23 mouse cellular contexts compared by ENCODE assay signal in the genomic region with DNA sequence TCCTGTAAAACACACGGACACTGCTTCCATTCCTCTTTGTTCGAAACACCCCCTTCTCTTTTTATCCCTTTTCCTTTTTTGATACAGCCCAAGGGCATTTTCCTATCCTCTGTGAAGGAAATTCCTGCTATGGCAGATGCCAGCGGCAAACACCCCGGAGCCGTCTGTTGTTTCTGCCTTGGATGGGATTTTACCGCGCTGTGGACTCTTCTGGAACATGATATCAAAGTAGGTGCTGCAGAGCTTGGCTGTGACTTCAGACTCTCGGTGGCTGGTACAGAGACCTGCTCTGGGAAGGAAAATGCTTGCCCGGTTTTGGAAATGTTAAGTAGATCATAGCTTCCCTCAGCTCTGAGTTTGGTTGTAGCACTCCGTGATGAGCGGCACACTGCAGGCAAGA.
A peak's percentile ranks its signal among the peaks of the same experiment; 100 is the strongest.
DNase-seq lines count a peak whose midpoint lies in the region; ATAC-seq and TF ChIP-seq lines count a peak whose summit lies in the region.
"Had no signal": no experiment of that assay in that cellular context is flagged by ENCODE, and none has a peak within 500 bp of the region (broad histone marks: within the 10 kb centered on the region; RNA-seq: fewer than 3 reads in every experiment).

No protein-coding gene starts in this region.

- ATAC-seq in forebrain, embryonic 12.5 days (ENCODE audit: low FRiP score): no peak
- no peak; the same call in 1 of the 2 replicates for ATAC-seq in forebrain, embryonic 16.5 days
- ATAC-seq: CD4-positive, CD25-positive, alpha-beta regulatory T cell, adult 4 months; hindbrain, embryonic 16.5 days; intestine, postnatal 0 days; liver, postnatal 0 days; midbrain, embryonic 13.5 days; Patski had no signal

- DNase-seq in forebrain, embryonic 10.5 days (ENCODE audit: extremely low spot score, low spot score): no peak
- peak; percentile 32 to 74 for DNase-seq in left cerebral cortex, postnatal 25 days (ENCODE audit: low spot score in 2 of 2)
- no peak for DNase-seq in left cerebral cortex, postnatal 10 days (ENCODE audit: extremely low spot score in 1 of 2, low spot score in 2 of 2)
- DNase-seq in right cerebral cortex, postnatal 25 days: peak; percentile 40
- DNase-seq in cerebellum, postnatal 4 days (ENCODE audit: low spot score in 2 of 2): no peak
- DNase-seq in kidney, adult 2 months: no peak
- DNase-seq: adrenal gland, postnatal 25 days; cerebellum, adult 8-10 months; gastrocnemius, postnatal 36 days; liver, postnatal 0 days; lung, postnatal 10 days; thymus, postnatal 25 days had no signal

- 0 out of 2 replicates have a peak overlapping the region, but pooled peaks have one; percentile 2 for H3K27ac ChIP-seq in forebrain, embryonic 12.5 days
- no peak overlapping the region for H3K27ac ChIP-seq in forebrain, embryonic 10.5 days
- peak overlapping the region; percentile 41 for H3K27ac ChIP-seq in forebrain, embryonic 16.5 days (ENCODE audit: low read length)
- no peak overlapping the region for H3K27ac ChIP-seq in kidney, adult 2 months (ENCODE audit: insufficient read depth, low read depth, low read length)
- H3K27ac ChIP-seq: heart, embryonic 15.5 days; kidney, postnatal 0 days; limb, embryonic 10.5 days; midbrain, embryonic 13.5 days; neural tube, embryonic 15.5 days had no signal

- intact Hi-C loops in left cerebral cortex, postnatal 25 days (cut with DNase I): no loop called here
- intact Hi-C loops in left cerebral cortex, postnatal 10 days (cut with DNase I): no loop called here

- no peaks in the 10 kb centered on the region for H3K36me3 ChIP-seq in forebrain, embryonic 12.5 days (replicated peaks)
- no peaks in the 10 kb centered on the region for H3K36me3 ChIP-seq in forebrain, embryonic 10.5 days (replicated peaks)
- H3K36me3 ChIP-seq in forebrain, embryonic 16.5 days (ENCODE audit: control insufficient read depth, insufficient read depth): no peaks in the 10 kb centered on the region
- no peaks in the 10 kb centered on the region for H3K36me3 ChIP-seq in kidney, adult 2 months (ENCODE audit: control insufficient read depth, insufficient read depth, low read length)
- H3K36me3 ChIP-seq: heart, embryonic 15.5 days; limb, embryonic 10.5 days; midbrain, embryonic 13.5 days; neural tube, embryonic 15.5 days had no signal

- TF ChIP-seq CTCF in kidney, adult 2 months (conservative IDR thresholded peaks at IDR 0.05; ENCODE audit: insufficient read depth, insufficient read length, low read depth, low read length): no peak

- H3K4me3 ChIP-seq in forebrain, embryonic 12.5 days (replicated peaks): no peak overlapping the region
- no peak overlapping the region for H3K4me3 ChIP-seq in forebrain, embryonic 10.5 days
- H3K4me3 ChIP-seq in forebrain, embryonic 16.5 days (replicated peaks; ENCODE audit: low read length): no peak overlapping the region
- H3K4me3 ChIP-seq in kidney, adult 2 months (ENCODE audit: insufficient read depth, low read depth, low read length): no peak overlapping the region
- H3K4me3 ChIP-seq: heart, embryonic 15.5 days; limb, embryonic 10.5 days; midbrain, embryonic 13.5 days; neural tube, embryonic 15.5 days had no signal

- no peak overlapping the region for H3K9ac ChIP-seq in forebrain, embryonic 12.5 days
- no peak overlapping the region for H3K9ac ChIP-seq in forebrain, embryonic 16.5 days (replicated peaks; ENCODE audit: low read depth, low read length)
- H3K9ac ChIP-seq: heart, embryonic 15.5 days; liver, postnatal 0 days; midbrain, embryonic 13.5 days; neural tube, embryonic 15.5 days had no signal

- 79% methylated on average over 11 of the region's 11 CpGs for WGBS in forebrain, embryonic 12.5 days
- WGBS in forebrain, embryonic 10.5 days: 83% methylated on average over 11 of the region's 11 CpGs
- WGBS in forebrain, embryonic 16.5 days: 56% methylated on average over 11 of the region's 11 CpGs
- WGBS in kidney, adult 2 months: 87% methylated on average over 11 of the region's 11 CpGs

- H3K27me3 ChIP-seq in forebrain, embryonic 12.5 days: peaks cover 13% of the 10 kb centered on the region; the same call in 1 of the 2 replicates
- H3K27me3 ChIP-seq in forebrain, embryonic 10.5 days (ENCODE audit: poor library complexity, severe bottlenecking): peaks cover 27% of the 10 kb centered on the region
- H3K27me3 ChIP-seq in forebrain, embryonic 16.5 days (replicated peaks; ENCODE audit: control insufficient read depth, insufficient read depth, low read length): no peaks in the 10 kb centered on the region
- no peaks in the 10 kb centered on the region for H3K27me3 ChIP-seq in kidney, adult 2 months (replicated peaks; ENCODE audit: control insufficient read depth, insufficient read depth, low read length)
- H3K27me3 ChIP-seq: heart, embryonic 15.5 days; neural tube, embryonic 15.5 days had no signal

- H3K9me3 ChIP-seq in forebrain, embryonic 12.5 days: no peaks in the 10 kb centered on the region
- H3K9me3 ChIP-seq in forebrain, embryonic 10.5 days: no peaks in the 10 kb centered on the region
- H3K9me3 ChIP-seq in forebrain, embryonic 16.5 days (ENCODE audit: control insufficient read depth, low read length): no peaks in the 10 kb centered on the region
- H3K9me3 ChIP-seq: heart, embryonic 15.5 days; limb, embryonic 10.5 days; midbrain, embryonic 13.5 days; neural tube, embryonic 15.5 days had no signal

- H3K4me2 ChIP-seq in forebrain, embryonic 12.5 days: no peak overlapping the region
- H3K4me2 ChIP-seq in forebrain, embryonic 16.5 days (ENCODE audit: low read length): no peak overlapping the region
- H3K4me2 ChIP-seq: heart, embryonic 15.5 days; midbrain, embryonic 13.5 days; neural tube, embryonic 15.5 days had no signal

- no peak for TF ChIP-seq POLR2A in kidney, adult 2 months (IDR thresholded peaks at IDR 0.05; ENCODE audit: low read depth, low read length)

- H3K4me1 ChIP-seq in forebrain, embryonic 12.5 days: peaks cover 20% of the 10 kb centered on the region
- peaks cover 39% of the 10 kb centered on the region for H3K4me1 ChIP-seq in forebrain, embryonic 10.5 days
- peaks cover 18% of the 10 kb centered on the region for H3K4me1 ChIP-seq in forebrain, embryonic 16.5 days (replicated peaks; ENCODE audit: control insufficient read depth, insufficient read depth, low read length)
- H3K4me1 ChIP-seq in kidney, adult 2 months (ENCODE audit: control insufficient read depth, insufficient read depth, low read length): no peaks in the 10 kb centered on the region
- H3K4me1 ChIP-seq: heart, embryonic 15.5 days; limb, embryonic 10.5 days had no signal

Comparison
In these comparisons a context has a peak if more than half of its experiments do, and no peak if none do; other contexts are left out.
1. H3K27ac ChIP-seq: peak in forebrain, embryonic 12.5 days (single experiment) and forebrain, embryonic 16.5 days (single experiment); none in forebrain, embryonic 10.5 days (single experiment) and kidney, adult 2 months (single experiment).
2. DNase-seq: peak in left cerebral cortex, postnatal 25 days (2 of 2) and right cerebral cortex, postnatal 25 days (single experiment); none in forebrain, embryonic 10.5 days (single experiment), left cerebral cortex, postnatal 10 days (0 of 2), cerebellum, postnatal 4 days (0 of 2) and kidney, adult 2 months (single experiment).